Mouse (Mus musculus) spleen, postnatal 10 days (tissue): ENCODE data around the gene Mapk6.
A peak's percentile ranks its signal among the peaks of the same experiment; 100 is the strongest.
"Not testable (repeated sequence)": the region's sequence is repeated elsewhere in the genome, so short reads cannot be mapped to it uniquely, and the experiment has no call there.

Source experiments
- DNase-seq, 2 experiments: peaks; one replicate each; pipeline ENCODE4 v3.0.0; 2021 to 2022; ENCODE audit warnings: low spot score in 2 of 2

Mapk6 gene

DNA sequence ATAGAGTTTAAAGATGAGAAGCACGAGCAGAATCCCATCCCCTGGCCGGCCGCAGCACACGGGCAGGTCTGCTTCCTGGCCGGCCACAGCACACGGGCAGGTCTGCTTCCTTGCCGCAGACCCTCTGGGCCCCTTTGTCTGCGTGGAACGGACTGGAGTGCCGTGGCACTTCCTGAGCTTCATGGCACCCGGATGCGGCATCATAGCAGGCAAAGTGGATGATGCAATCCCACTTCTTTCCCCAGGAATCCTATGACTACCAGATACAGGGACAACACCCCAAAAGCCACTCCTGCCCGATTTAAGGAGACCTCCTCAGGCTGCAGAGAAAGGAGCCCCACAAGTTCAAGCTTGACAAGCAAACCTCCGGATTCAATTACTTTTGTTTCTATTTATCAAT is 27.0 kb downstream of the Mapk6 start:
- DNase-seq, result no peak

DNA sequence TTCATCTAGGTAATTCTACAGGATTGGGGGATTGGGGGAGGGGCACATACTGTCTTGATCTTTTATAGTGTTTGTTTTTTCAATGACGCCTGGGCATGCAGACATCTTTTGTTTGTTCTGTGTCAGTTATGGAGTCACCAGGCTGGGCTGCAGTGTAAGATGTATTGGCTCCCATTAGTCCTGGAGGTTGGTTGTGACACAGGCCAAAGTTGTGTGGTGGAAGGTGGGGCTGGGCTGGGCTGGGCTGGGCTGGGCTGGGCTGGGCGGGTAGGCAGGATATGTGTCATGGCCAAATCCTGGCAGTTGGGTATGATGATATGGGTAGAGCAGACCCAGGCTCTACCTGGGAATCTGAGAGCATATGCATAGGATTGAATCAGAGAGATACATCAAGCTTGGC is 31.0 kb downstream of the Mapk6 start:
- DNase-seq, result no peak

DNA sequence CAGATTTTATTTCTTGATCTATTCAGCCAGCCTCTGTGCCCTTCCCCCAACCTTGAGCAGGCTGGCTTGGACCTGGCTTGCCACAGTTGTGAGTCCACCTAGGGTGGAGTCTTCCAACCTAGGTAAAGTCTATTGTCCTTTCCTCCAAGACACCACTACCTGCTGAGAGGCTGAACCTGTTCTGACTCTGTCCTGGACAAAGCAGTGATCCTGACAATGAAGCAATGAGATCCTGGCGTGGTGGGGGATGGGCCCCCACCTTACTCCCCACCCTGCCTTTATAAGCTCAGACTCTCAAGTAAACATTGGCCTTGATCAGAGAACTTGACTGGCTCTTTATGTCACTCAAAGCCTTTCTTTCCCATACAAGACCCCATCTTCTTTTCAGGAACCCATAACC is 33.4 kb downstream of the Mapk6 start:
- DNase-seq, result no peak

DNA sequence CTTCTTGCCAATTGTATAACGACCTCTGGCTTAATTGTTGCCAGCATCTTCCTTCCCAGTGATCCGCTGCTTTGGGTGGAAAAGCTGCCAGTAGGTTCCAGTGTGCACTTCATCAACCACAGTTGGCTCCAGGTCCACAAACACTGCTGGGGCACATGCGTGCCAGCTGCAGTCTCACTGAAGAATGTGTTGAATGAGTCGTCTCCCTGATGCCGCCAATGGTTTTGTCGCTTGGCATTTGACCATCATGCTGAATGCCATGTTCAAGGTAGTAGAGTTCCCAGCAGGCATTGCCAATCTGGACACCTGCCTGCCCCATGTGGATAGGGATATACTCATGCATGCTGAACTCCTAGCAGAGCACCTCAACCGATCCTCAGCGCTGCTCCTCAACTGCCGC is 34.2 kb downstream of the Mapk6 start:
- no peak for DNase-seq

DNA sequence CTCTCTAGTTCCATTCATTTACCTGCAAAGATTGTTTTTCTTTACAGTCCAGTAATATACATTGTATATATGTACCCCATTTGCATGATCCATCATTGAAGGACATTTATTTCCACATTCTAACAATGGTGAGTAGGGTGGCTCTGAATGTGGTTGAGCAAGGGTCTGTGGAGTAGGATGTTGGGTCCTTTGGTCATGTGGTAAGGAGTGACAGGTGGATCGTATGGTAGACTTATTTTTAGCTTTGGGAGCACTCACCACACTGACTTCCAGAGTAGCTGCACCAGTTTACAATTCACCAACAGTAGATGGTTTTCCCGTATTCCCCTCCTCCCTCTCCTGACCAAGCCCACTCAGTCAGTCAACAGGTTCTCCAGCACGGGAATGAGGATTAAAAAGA is 41.0 kb downstream of the Mapk6 start:
- DNase-seq, result no peak

DNA sequence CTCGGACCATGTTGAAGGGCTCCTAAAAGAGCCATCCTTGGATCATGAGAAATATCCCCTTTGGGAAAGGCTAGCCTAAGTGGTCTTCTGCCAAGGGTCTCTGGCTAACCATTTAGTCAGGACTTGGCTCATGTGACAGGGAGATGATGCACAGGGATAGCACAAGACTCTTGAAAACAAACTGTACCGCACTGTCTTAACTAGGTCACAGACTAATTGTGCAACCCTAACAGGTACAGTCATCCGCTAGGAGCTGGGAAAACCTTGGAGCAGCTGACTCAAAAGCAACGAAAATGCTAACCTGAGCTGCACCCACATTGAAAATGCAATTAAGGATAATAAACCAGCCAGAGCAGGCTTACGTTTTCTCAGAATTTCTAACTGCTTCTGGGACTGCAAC is 43.6 kb downstream of the Mapk6 start:
- DNase-seq, result no peak

DNA sequence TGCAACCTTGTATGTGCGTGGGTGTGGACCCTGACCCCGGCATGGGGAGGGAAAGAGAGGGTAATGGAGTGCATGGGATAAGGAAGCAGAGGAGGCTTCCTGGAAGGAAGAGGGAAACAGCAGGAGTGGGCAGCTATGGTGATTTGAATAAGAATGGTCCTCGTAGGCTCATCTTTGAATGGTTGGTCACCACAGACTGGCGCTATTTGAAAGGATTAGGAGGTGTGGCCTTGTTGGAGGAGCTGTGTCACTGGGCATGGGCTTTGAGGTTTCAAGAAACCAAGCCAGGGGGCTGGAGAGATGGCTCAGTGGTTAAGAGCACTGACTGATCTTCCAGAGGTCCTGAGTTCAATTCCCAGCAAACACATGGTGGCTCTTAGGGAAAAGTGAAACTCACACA is 44.6 kb downstream of the Mapk6 start:
- no peak for DNase-seq

DNA sequence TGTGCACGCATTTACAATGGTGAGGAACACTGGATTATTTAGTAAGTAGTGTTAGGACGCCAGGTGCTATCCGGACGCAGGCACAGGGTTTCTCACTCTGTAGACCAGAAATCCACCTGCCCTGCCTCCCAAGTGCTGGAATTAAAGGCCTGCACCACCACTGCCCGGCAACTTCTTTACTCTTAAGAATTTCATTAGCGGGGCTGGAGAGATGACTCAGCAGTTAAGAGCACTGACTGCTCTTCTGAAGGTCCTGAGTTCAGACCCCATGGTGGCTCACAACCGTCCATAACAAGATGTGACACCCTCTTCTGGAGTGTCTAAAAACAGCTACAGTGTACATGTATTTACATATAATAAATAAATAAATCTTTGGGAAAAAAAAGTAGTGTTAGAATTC is 46.1 kb downstream of the Mapk6 start:
- DNase-seq, result not testable (repeated sequence)

DNA sequence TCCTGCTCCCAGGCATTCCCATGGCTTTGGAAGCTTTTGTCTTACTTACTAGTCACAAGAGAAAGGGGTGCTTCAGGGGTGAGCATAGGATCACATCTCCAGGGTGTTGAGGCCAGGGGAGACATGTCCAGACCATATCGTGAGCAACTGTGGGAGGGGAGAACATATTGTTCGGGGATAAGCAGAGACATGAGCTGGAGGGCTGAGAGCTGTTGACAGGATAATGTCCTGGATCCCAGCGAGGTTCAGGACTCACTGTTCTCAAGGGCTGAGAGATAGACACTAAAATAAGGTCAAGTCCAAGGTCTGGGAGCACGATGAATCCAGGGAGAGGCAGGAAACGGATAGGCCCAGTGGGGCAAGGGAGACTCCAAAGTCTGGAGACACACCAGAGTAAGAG is 46.8 kb downstream of the Mapk6 start:
- DNase-seq, result no peak

DNA sequence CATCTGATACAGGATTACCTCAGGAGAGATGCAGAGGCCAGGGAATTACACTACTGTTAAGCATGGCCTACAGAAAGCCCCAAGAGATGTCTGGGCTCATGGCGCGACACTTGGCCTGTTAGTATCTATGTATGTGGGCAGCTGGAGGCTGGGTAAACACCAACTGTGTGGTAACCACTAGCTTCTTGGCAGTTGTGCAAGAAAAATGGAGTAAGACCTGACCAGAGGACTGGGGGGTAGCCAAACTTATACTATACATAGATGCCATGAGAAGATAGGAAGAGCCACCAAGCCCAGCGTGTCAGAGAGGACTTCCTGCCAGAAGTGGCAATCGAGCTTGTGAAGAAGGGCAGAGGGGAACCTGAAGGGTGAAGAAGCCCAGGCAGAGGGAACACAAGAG is 47.6 kb downstream of the Mapk6 start:
- no peak for DNase-seq

DNA sequence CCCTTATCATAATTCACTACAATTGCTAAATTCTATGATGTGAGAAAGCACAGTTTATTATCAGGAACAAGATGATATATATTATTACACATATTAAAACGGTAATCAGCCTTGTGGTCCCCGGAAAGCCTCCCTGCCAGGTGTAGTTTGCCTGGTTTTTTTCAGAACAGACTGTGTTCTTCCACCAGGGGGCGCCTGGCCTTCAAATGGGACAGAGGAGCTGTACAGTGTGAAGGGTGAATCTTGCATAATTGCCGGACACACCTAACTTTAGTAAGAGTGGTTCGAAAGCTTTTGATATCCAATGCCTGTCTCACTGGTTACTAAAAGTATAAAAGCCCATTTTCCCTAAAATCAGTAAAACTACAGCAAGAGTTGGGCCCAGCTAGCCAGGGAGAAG is 48.1 kb downstream of the Mapk6 start:
- DNase-seq, result peak; percentile 63 to 90

DNA sequence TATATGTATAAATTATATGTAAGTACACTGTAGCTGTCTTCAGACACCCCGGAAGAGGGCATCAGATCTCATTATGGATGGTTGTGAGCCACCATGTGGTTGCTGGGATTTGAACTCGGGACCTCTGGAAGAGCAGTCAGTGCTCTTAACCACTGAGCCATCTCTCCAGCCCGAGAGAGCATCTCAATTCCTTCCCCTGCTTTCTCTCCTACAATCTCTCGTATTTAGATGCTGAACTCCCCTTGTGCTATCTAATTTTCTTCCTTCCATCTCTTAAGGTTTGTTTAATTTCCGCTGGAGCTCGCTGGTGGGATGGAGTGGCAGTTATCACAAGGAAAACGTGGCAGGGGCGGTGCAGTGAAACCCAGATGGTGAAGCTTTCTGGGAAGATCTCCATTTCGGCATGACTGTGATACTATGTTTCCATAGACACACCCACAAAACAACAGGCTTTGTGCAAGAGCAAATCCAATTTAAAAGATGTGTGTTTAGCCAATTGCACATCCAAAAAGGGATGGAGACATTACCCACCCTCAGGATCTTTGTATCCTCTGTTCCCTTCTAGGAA is 52.6 kb downstream of the Mapk6 start:
- DNase-seq, result no peak

DNA sequence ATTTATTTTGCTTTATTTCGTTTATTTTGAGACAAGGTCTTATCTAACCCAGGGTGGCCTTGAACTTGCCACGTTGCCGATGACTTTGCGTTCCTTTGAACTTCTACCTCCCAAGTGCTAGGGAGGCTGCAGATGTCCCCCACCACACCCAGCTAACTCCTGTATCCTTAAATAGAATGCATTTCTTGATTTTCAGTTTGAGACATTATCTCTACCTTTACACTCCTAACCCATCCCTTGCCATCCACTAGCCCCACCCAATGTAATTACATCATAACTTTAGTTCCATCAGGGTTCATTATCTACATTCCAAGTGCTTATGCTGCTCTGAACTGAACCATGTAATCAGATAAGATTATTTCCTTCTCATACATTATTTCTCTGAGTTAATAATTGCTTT is 54.0 kb downstream of the Mapk6 start:
- no peak for DNase-seq

DNA sequence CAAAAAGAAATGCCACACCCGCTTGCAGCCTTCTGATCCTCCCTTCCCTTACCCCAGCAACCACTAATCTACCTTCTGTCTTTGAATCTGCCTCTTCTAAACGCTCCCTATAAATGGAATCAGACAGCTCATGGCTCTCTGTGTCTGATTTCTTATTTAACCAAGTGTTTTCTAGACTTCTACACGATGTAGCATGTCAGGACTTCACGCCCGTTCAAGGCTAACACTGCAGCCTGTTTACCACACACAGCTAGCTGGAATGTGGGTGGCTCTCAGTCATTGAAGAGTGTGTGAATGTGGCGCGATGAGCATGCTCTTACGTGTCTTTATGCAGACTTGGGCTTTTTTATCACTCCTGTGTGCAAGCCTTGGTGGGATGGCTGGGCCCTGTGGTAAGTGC is 56.7 kb downstream of the Mapk6 start:
- DNase-seq, result no peak

DNA sequence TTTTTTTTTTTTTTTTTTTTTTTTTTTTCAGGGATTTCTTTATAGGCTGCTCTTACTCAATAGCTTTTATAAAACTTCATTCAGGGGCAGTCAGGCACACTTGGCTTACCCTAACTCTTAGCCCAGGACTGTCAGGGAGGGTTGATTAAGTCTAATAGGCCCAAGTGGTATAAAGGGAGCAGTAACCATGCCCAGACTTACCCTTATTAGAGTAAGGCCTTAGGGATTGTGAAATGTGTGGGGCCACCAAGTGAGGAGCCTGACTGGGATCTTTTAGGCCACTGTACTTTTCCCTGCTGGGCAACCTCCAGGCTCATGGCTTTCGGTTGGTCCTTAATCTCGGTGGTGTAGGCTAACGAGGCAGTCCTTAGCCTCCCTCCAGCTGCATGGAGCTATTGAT is 61.2 kb downstream of the Mapk6 start:
- DNase-seq, result no peak

DNA sequence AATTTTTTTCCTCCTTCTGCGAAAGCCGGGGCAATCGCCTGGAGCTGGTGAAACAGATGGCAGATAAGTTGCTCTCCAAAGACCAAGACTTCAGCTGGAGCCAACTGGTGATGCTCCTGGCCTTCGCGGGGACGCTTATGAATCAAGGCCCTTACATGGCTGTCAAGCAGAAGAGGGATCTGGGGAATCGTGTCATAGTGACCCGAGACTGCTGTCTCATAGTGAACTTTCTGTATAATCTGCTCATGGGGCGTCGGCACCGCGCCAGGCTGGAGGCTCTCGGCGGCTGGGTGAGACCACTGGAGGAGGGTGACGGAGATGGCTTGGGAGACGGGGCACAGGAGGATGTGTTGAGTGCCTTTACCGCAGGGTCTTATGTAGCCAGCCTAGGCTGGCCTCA is 61.7 kb downstream of the Mapk6 start:
- DNase-seq, result no peak

DNA sequence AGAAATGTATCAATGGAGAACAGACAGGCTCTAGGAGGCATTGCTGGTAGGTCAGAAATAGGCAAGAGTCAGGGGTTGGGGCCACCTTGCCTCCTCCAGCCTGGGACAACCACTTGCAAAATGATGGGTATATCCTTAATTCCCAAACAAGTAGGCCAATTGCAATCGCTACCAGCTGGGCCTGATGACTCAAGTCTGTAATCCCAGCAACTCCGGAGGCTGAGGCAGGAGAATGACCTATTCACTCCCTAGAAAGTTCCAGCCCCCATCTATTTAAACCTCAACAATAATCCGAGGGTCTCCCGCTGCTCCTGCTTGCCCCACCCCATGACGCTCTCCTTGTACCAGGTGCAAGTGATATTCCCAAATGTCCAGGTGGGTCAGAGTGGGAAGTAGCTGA is 62.3 kb downstream of the Mapk6 start, which contains the start of gene Bcl2l10:
Gene Bcl2l10 (plus strand): TSS at position 301 of the 400 bp plus-strand sequence.
- no peak for DNase-seq

DNA sequence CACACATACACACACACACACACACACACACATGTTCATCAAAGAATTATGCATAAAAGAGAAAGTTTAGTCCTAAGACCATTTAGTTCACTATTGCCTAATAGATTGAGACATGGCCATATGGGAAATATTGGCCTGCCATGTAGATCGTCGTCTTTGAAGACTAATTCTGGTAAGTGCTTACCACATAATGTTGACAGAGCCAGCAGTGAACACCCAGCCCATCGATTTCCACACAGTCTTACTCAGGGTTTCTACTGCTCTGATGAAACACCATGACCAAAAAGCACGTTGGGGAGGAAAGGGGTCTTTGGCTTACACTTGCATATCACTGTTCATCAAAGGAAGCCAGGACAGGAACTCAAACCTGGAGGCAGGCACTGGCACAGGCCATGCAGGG is 67.4 kb downstream of the Mapk6 start:
- no peak for DNase-seq

DNA sequence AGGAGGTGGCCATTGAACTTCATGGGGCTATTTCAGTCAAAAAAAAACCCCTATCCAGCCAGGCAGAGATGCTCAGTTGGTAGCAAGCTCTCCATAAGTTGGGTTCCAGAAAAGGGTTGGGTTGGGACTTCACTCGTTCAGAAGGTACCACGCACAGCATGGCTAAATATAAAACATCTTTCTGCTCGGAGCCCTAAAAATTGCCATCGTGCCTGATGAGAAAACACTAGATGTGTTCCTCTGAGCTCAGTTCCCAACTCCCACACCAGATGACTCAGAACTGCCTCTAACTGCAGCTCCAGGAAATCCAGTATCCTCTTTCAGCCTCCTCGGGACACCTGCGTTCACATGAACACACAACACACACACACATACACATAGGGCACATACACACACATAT is 71.8 kb downstream of the Mapk6 start:
- no peak for DNase-seq

DNA sequence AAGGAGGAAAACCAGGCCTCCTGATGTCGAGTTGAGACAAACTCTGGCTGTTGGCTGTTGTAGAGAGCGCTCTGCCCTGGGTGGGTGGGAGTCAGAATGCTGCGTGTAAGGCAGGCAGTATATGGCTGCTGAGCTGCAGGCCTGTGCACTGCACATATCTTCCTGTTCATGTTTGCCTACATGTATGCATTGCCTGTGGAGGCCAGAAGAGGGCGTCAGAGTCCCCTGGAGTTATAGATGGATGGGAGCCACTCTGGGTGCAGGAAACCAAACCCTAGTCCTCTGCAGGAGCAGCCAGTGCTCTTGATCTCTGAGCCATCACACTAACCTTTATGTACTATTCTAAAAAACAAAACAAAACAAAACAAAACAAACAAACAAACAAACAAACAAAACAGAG is 75.4 kb downstream of the Mapk6 start:
- DNase-seq, result no peak

DNA sequence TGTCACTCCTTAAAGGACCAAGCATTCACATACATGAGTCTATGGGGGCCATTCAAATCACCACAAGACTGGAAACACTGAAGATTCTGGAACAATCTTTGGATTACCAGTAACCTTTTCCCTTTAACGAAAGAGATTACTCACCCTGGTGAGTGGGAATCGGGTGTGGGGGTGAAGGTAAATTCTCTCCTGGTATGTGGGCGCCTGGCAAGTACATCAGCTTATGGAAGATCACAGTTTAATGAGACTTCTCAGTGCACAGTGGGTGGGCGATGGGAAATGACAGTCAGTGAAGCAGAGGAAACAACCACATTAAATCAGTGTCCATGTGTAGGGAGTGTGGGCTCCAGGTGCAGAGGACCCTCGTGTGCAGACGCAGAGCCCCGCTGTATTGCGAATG is 79.0 kb downstream of the Mapk6 start:
- no peak for DNase-seq

DNA sequence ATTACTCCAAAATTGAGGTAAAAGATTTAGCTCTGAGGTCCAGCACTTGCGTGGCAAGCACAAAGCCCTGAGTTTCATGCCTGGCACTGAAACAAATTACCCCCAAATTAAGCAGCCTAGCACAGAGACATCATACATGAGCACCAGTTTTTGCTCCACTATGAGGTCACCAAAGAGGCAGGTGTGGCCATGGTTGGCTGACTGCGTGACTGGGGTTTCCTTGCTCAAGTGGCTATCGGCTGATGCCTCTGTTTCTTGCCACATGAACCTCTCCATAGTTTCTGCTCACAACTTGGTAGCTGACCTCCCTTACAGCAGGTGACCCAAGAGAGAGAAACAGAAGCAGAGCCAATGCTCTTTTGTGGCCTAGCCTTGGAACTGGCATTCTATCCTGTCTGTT is 81.8 kb downstream of the Mapk6 start:
- DNase-seq, result no peak

DNA sequence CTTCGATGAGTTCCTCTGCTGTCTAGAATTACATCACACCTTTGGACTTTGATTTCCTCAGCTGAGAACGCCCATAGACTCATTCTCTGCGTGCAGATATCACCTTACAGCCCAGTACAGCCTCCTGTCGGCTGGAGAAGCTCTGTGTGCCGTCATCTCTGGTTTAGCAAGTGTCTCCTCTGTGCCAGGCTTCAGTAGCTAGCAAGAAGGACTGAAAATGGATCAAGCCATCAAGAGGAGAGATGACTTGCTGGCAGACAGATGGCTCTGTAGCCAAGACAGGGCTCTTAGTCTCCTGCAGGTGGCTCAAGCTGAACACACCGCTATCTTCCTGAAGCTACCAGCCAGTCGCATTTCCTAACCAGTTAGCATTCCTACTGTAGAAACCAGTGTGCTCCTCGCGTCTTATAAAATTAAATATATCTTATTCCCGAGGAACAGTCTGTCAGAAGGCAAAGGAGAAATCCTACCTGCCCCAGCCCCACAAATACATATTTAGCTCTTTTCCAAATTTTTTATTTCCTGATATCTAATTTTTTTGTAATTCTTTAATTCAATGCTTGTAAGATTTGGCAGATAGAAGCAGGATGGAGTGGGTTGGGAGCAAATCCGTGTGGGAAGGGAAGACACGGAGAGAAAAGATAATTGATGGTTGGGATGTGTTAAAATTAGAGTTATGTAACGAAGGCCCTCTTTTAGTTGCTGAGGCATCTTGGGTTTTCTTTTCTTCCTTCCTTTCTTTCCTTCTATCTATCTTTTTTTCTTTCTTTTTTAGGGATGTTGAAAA is 87.5 kb downstream of the Mapk6 start:
- DNase-seq, result no peak

DNA sequence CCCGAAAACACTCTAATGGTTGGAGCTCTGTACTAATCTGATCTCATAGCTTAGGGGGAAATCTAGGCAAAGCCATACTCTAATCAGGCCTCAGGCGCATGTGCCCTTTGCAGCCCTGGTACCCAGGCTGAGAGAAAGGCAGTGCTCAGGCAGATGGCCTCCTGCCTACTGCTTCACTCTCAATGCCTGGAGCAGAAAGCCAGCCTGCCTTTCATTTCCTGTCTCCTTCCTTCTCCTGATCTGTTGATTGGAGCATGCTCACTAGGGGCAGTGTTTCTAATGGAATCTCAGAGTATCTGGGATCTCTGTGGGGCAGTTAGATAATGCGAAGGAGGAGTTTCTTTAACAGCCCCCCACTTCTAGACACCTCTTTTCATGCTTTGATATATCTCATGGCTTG is 90.4 kb downstream of the Mapk6 start:
- DNase-seq, result no peak
